Mouse (Mus musculus) erythroid progenitor cell, adult 5-6 weeks (primary cell): Measurements from ENCODE around the gene Inpp1. TPM values are rescaled to one million over a fixed set of nuclear protein-coding genes. Genes with fewer than 3 reads are reported as not detected.

ENCODE experiments used
- ATAC-seq: replicated peaks from 2 replicates; pipeline ENCODE4 v1.8.0; 2016; ENCODE audit warnings: moderate number of reproducible peaks, mild to moderate bottlenecking, moderate TSS enrichment, inconsistent platforms; ENCODE audit not compliant: poor library complexity, low FRiP score, severe bottlenecking
- total RNA-seq, 2 experiments: library from RNA; stranded (forward) in 1 of 2; stranded (reverse) in 1 of 2; fragments of 150-400 nt in 1 of 2; fragments of 186-747, 209-891 nt in 1 of 2; gene quantifications; 2 replicates each; pipeline versions ENCODE4 v1.2.3 to v1.2.4; 2015 to 2017; ENCODE audit warnings: low replicate concordance in 2 of 2

The Inpp1 gene
- total RNA-seq, 2 experiments from 2014 or later, result 3.4 to 6.3 TPM

DNA sequence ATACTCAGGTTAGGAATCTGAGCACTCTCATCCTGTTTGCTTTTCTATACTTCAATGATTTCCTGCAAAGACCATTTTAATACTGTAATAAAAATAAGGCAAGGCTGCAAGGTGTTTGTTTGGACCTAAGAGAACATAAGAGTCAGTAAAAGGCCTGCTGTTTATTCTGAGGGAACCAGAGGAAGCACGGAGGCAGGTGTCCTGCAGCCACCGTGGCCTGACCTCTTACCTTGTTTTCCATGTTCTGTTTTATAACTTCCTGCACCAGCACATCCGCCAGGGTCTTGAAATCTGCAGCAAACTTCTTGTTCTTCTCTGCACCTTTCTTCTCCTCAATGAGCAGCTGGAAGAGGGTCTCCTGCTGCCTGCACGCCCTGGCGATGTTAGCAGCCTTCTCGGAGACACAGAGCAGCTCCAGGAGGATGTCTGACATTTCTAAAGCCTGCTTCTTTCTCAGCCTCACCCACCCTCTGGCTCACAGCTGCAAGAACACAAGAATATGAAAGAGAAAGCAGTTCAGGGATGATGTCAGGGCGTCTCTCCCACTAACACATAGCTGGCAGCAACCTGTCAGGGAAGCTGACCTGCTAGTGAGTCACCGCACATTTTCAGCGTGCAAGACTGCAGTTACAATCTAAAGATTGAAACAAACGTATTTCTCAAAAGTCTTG lies 18.3 kb downstream of the Inpp1 start:
- no peak for ATAC-seq

DNA sequence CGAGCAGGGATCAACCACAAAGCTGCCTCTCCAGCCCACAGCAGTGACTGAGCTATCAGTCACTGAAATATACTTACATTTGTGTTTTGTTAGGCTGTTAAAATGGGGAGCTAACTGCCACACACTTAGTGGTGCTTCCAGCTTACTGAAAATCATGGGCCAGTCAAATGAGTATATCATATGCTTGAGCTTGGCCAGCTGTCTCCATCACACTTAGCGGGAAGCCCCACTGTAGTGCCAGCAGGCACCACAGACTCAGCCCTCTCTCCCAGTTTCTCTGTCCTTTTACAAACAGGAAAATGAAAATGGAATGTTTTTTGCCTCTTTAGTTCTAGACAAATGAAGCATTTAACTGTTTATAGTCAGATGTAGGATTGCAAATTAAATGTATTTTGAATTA lies 21.6 kb downstream of the Inpp1 start:
- no peak for ATAC-seq

DNA sequence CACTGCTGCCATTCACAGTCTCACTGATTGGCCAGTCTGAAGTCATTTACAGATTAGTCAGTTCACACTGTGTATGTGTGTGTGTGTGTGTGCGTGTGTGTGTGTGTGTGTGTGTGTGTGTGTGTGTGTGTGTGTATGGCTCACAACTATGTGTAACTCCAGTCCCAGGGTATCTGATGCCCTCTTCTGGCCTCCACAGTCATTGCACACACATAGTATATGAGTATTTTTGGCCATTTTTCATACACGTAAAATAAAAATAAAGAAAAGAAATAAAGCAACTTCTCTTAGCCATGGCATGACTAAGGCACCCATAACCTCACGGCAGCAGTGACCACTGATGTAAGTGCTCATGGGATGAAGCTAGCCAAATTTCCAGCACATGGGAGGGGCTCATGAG lies 23.8 kb downstream of the Inpp1 start:
- ATAC-seq, result no peak

DNA sequence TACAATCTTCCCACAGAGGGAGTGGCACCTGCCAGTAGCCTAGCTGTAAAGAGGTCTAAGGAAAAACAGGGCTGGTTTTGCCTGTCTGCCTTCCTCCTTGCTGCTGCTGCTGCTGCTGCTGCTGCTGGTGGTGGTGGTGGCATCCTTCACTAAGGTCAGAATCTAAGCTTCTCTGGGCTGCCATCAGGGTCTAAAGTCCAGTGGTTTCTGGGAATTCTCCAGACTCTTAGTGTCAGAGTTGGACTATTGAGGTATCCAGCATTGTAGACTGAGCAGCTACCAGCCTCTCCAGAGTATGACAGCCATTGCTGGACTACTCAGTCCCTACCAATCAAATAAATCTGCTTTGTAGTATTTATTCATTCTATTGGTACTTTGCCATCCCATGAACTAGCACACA lies 24.8 kb downstream of the Inpp1 start:
- no peak for ATAC-seq

DNA sequence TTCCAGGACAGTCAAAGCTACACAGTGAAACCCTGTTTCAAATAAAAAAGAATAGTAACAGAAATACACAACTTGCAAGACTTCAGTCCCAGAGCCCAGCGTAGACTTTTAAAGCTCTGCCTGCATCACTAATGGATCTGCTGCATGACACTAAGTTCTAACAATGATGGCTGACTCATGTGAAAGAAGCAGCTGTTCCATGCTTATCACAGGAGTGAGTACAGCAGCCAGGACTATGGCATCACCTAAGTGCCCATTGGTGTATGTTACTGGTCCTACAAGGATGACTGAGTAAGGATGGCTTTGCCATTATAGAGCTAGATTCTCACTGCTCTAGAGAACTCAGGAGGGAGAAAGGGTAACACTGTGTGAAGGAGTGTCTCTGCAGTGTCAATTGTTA lies 30.2 kb downstream of the Inpp1 start:
- no peak for ATAC-seq

DNA sequence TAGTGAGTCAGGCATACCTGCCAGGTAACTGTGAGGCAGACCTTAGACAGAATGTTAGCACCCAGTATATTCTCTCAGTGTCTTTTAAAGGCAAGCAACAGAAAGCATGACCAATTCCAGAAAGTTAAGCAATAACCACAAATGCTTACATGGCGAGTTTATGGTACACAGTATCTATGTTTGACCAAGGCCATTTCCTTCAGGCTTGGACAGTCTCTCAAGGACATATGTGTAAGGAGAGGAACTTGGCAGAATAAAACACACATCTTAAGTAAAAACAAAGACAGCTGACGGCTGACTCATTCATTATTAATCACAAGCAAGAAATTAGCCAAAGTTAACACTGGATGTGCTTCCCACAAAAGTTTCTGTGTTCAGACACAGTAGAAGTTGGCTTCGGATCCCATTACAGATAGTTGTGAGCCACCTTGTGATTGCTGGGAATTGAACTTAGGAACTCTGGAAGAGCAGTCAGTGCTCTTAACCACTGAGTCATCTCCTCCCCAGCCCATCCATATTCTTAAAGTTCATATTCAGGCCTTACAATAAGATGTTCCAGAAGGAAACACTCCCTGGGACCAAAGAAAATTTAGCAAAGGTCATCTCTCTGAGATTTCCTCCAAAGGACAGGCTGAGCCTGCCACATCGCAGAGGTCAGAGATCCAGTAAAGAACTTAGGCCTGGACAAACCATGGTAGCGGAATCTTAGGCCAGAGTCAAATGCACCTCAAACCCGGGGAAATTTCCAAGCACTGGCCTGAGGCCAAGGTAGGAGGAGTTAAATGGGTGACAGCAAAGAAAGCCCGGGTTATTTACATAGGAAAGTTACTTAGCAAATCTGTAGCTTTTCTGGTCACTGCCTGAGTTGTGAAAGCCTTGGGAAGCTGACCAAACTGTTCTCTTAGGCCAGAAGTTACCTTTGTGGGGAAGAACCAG lies 52.0 kb downstream of the Inpp1 start:
- no peak for ATAC-seq

DNA sequence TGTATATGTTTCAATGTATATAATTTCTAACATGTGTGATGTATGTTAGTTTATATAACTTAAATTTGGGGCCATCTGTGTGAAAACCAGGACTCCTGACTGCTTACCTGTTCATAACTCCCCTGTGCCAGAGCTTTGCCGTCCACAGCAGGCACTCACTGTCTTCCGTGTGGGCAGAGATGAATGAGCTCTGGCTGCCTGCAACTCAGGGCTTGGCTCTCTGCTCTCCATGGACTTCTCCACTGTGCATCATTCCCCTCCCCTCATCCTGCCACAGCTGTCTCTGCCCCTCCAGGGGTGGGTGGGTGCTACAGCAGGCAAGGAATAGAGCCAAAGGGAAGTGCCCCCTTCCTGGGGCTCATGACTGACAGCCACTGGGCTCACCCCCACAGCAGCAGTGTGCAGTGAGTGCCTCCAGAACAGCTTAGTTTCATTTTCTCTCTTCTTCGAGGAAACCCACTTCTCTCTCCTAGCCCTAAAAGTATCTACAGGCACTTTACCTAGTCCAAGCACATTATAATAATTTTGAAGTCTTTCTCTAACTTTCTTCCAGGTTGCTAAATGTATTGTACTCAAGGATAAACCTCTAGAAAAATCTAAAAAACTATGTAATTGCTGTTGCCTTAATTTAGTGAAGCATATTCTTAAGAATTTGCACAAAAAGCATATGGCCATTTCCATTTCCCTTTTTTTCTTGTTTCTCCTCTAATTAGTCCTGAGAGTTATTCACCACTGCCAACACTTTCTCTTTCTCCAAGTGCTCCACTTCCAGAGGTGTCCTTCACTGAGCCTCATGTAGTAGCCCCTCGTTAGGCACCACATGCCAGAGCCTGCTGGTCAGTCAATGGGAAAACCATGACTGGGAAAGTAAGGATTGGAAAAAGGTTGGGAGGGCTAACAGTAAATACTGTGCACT lies 53.3 kb downstream of the Inpp1 start:
- no peak for ATAC-seq

DNA sequence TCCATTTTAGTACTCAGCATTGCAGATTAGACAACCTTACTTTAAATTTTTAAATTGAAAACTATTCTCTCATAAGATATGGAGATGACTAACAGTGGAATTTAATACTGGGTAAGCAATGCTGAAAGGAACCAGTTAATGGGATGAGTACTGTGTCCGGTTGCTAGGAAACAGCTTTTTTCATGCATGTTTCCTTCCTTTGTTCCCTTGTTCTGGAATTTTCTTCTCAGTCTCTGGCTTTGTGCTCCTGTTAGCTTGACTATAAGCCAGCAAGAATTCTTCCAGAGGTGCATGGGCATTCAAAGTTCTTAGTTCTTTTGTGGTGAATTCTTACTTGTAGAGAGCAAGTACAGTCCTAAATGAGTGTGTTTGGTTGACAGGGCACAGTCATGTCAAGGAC lies 59.3 kb downstream of the Inpp1 start:
- ATAC-seq, result no peak

DNA sequence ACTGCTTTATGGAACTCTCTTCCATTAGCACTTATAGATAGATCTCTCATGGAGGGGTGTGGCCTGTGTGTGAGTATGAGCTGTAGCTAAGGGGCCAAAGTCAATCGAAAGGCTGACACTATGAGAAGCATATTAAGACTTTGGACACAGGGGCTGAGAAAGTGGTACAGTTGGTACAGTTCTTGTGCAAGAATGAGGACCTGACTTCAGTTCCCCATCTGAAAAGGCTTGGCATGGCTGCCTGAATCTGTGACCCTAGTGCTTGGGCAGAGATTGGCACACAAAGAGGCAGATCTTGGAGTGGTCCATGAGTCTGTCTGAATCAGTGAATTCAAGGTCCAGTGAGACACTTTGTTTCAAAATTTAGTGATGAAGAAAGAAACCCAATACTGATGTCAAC lies 63.2 kb downstream of the Inpp1 start:
- no peak for ATAC-seq

DNA sequence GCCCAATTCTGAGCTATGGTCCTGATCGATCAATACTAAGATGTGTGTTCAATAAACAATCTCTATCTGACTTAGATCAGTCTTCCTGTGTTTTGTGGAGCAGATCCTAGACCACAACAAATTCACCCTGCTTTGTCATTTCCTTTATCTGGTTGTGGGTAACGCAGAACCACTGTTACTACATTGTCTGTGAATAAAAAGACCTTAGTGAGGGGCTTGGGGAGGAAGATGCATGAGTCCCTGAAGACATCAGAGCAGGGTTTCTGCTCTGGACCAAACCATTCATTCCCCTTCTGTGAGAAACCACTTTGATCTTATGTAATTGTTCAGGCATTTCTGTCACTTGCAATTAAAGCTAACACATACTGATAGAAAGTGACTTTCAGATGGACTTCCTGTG lies 63.7 kb downstream of the Inpp1 start:
- no peak for ATAC-seq

DNA sequence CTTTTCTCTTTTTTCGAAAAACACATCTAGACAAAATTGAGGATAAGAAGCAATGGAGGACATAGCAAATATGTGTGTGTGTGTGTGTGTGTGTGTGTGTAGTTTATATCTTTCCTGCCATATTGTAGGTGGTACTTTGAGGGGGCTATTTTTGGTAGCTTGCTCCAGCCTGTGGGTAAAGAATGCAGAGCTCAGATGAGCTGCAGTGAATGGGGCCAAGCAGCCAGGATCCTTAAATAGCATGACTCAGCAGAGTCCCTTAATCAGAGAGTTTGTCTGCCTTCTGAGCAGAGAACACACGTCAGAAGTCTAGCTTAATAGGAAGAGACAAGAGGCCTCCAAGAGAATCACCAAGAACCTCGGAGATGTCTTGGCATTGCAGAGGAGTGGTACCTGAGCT lies 64.8 kb downstream of the Inpp1 start:
- ATAC-seq, result no peak

DNA sequence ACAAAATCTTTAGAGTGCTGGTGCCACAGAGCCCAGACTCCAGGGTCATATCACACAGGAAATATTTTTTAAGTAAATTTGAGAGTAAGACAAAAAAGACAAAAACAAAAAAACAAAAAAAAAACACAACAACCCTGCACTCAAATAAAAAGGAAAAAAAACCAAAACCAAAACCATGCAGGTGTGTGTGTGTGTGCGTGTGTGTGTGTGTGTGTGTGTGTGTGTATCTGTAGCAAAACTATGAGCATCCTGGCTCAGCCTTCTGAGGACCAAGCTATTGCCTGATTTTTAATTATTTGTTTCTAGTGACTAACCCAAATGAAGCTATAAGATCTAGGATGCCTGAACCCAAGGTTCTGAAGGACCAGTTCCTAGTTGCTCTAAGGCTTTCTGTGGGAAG lies 65.9 kb downstream of the Inpp1 start:
- ATAC-seq, result no peak

DNA sequence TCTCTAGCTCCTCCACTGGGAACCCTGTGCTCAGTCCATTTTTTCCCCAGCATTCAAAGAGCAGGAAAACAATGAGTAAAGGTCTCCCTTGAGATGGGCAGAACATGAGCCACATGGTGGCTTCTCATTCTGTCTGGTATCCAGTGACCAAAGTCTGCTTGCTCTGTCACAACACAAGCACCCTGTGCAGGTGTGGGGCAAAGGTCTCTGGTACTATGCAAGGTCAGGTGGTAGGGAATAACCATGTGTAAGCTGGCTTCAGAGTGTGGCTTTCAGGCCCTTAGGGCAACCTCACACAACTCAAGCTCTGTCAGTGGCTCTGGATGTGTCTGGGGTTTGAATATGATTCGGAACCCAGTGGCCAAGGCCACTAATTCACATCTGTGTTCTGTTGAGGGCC lies 67.5 kb downstream of the Inpp1 start:
- no peak for ATAC-seq

DNA sequence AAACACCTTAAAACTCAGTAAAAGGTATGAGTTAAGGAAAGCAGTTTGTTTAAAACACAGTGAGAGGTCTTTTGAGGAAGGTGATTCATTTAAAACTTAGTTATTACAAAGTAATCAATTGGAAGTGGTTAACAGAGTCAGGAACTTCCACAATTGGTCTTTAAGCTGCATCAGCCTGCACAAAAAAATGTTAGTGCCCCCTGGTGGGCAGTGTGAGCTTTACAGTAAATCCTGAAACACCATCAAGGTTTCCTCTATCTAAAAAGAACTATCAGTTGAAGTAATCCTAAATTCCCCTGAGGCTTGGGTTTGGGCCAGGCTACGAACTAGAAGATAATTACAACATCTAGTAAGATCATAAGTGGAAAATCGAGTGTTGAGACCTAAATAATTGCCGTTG lies 69.2 kb downstream of the Inpp1 start:
- ATAC-seq, result no peak

DNA sequence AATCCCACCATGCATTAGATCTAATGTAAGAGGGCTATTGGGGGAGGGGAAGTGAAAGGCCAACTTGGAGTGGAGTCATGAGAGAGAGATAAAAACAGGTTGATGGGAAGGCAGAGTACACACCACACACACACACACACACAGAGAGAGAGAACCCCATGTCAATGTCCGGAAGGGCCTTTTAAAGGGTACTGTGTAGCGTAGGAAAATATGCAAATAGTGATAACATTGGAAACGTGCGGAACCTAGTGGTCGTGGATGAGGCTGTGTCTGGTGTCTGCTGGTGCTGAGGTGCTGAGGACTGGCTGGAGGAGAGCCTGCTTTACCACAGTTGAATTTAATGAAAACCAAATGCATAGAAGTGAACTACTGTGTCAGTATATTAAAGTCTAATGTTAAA lies 74.9 kb downstream of the Inpp1 start:
- no peak for ATAC-seq

Other genes starting within 250 kb of the Inpp1 start
- gene Nemp2, start 187.0 kb downstream of the Inpp1 start, total RNA-seq (2015; ENCODE audit: low replicate concordance), result 4.6 and 11.2 TPM in 2 replicates
- gene Nemp2, start 187.0 kb downstream of the Inpp1 start, total RNA-seq (2017; ENCODE audit: low replicate concordance), result 3.1 and 4.5 TPM in 2 replicates
- 1.8 and 7.1 TPM in 2 replicates for gene Mfsd6, start 90.2 kb downstream of the Inpp1 start, total RNA-seq (2015; ENCODE audit: low replicate concordance)
- 4.1 and 10.1 TPM in 2 replicates for gene Mfsd6, start 90.2 kb downstream of the Inpp1 start, total RNA-seq (2017; ENCODE audit: low replicate concordance)
- 8.3 and 13.0 TPM in 2 replicates for gene Hibch, start 27.2 kb upstream of the Inpp1 start, total RNA-seq (2015; ENCODE audit: low replicate concordance)
- 10.5 and 20.8 TPM in 2 replicates for gene Hibch, start 27.2 kb upstream of the Inpp1 start, total RNA-seq (2017; ENCODE audit: low replicate concordance)
- not detected in 2 replicates for gene 1700019D03Rik, start 202.5 kb upstream of the Inpp1 start, total RNA-seq (2015; ENCODE audit: low replicate concordance)
- gene 1700019D03Rik, start 202.5 kb upstream of the Inpp1 start, total RNA-seq (2017; ENCODE audit: low replicate concordance), result not detected in 2 replicates
- gene Mstn, start 244.0 kb upstream of the Inpp1 start, total RNA-seq (2015; ENCODE audit: low replicate concordance), result not detected in 2 replicates
- not detected in 2 replicates for gene Mstn, start 244.0 kb upstream of the Inpp1 start, total RNA-seq (2017; ENCODE audit: low replicate concordance)